Mouse (Mus musculus): ENCODE measurements at regions not wholly inside any gene's neighbourhood (a gene's known extent, or its start where the extent isn't known, plus 50 kb on each side); places are given as distances from the start of the nearest gene placed in this dataset.
"Not testable (repeated sequence)": the region's sequence is repeated elsewhere in the genome, so short reads cannot be mapped to it uniquely, and the experiment has no call there.

DNA sequence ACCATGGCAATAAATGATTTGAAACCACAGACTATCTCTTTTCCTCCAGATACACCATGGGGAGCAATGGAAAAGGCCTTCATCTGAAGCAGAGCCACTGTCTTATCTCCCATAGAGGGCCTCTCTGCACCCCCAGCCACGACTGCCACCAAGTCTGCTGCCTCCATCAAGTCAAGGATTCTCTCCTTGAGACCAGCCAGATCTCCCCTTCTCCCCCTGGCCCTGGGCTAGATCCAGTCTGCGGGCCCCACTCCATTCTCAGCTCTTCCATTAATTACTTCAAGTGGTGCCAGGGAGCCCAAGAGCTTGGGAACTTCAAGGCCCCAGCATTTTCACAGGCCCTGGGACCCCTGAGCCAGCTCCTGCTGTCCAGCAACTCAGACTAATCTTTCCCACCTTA lies 351.8 kb upstream of the Cypt12 start:
- H3K9me3 ChIP-seq: no peaks in the 10 kb centered on the region
- WGBS: 55% methylated on average over 2 of the region's 2 CpGs
- H3K36me3 ChIP-seq: no peaks in the 10 kb centered on the region

GRCm38 (mm10) chr3:17613486-17613885 lies 334.7 kb upstream of the Cypt12 start:
- no peak for DNase-seq (ENCODE audit: low spot score)

More for the DNA sequence above, 351.8 kb upstream of the Cypt12 start:
- Histone ChIP-seq H3K4me1 (no peaks in the 10 kb centered on the region), H3K27ac (no peak overlapping the region), H3K27me3 (ENCODE audit: insufficient read depth, poor library complexity, severe bottlenecking) (no peaks in the 10 kb centered on the region), H3K4me3 (no peak overlapping the region)
- DNase-seq (ENCODE audit: low spot score): peak; percentile 68

GRCm38 (mm10) chr3:17616439-17617070 lies 331.7 kb upstream of the Cypt12 start:
- Histone ChIP-seq H3K9me3 (no peaks in the 10 kb centered on the region), H3K27ac (no peak overlapping the region), H3K36me3 (no peaks in the 10 kb centered on the region), H3K27me3 (ENCODE audit: insufficient read depth, poor library complexity, severe bottlenecking) (no peaks in the 10 kb centered on the region), H3K4me3 (no peak overlapping the region), H3K4me1 (no peaks in the 10 kb centered on the region)
- WGBS: 72% methylated on average over 2 of the region's 2 CpGs
- no peak for DNase-seq (ENCODE audit: low spot score)

More at GRCm38 (mm10) chr3:17613486-17613885, 334.7 kb upstream of the Cypt12 start:
- H3K27ac ChIP-seq: no peak overlapping the region
- H3K4me3 ChIP-seq: no peak overlapping the region
- no peaks in the 10 kb centered on the region for H3K4me1 ChIP-seq
- H3K27me3 ChIP-seq (ENCODE audit: insufficient read depth, poor library complexity, severe bottlenecking): no peaks in the 10 kb centered on the region
- WGBS: 78% methylated on average over 1 of the region's 1 CpGs
- H3K36me3 ChIP-seq: no peaks in the 10 kb centered on the region
- H3K9me3 ChIP-seq: no peaks in the 10 kb centered on the region

DNA sequence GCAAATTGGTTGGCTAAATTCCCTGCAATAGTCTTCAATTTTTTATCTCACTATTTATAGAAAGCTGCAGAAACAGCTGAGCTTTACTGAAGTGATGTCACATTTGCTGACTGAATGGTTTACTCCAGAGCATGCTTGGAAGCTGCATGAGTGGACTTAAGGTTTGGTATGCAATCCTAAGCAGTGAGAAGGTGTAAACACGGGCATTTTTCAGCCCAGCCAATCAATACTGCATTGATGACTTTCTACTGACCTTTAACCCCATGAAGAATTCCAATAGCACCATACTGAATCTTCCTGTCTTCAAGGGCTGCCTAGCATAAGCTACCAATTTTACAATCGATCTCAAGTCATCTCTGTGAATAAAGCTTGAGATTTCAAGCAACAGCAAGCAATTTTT lies 328.7 kb upstream of the Cypt12 start:
- WGBS: 44% methylated on average over 2 of the region's 2 CpGs
- DNase-seq (ENCODE audit: low spot score): no peak

DNA sequence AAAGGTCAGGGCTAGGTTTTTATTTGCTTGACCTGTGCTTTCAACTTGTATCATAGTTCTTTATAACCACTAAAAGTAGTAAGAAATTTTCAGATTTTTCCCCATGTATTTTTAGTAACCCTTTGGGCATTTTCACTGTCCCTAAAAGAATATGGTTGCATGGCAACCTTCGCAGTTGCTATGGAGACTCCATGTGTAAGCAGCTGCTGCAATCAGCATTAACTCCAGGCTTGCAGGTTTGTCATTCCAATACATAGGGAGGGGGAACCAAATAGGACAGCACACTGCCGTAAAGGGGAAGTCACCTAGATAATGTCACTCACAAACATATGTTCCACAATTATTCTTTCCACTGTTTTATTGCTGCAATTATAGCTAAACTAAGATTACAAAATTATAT lies 328.3 kb upstream of the Cypt12 start:
- no peak overlapping the region for H3K27ac ChIP-seq
- 38% methylated on average over 2 of the region's 2 CpGs for WGBS
- no peaks in the 10 kb centered on the region for H3K27me3 ChIP-seq (ENCODE audit: insufficient read depth, poor library complexity, severe bottlenecking)
- no peak for DNase-seq (ENCODE audit: low spot score)
- H3K4me3 ChIP-seq: no peak overlapping the region
- no peaks in the 10 kb centered on the region for H3K36me3 ChIP-seq
- H3K4me1 ChIP-seq: no peaks in the 10 kb centered on the region
- no peaks in the 10 kb centered on the region for H3K9me3 ChIP-seq

More for the DNA sequence above, 328.7 kb upstream of the Cypt12 start:
- no peak overlapping the region for H3K27ac ChIP-seq
- H3K9me3 ChIP-seq: no peaks in the 10 kb centered on the region
- H3K36me3 ChIP-seq: no peaks in the 10 kb centered on the region
- H3K4me3 ChIP-seq: no peak overlapping the region
- no peaks in the 10 kb centered on the region for H3K4me1 ChIP-seq
- no peaks in the 10 kb centered on the region for H3K27me3 ChIP-seq (ENCODE audit: insufficient read depth, poor library complexity, severe bottlenecking)

DNA sequence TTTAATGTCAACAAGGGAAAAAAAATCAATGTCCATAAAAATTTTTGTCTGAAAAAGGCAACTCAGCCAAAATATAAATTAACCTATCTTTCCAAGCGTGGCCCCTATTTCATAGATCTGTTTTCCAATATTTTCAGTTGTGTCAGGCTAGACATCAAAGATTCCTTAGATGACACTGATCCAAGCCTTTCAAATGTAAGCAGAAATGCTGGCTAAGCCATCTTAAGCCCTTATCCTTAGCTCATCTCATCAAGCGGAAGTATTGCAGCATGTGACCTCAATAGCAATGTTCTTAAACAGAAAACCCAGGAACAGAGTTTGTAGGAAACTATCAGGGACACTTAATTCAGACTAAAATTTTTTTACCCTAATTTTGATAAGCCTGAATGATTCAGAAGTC lies 327.8 kb upstream of the Cypt12 start:
- Histone ChIP-seq H3K27ac (no peak overlapping the region), H3K36me3 (no peaks in the 10 kb centered on the region), H3K4me1 (no peaks in the 10 kb centered on the region), H3K27me3 (ENCODE audit: insufficient read depth, poor library complexity, severe bottlenecking) (no peaks in the 10 kb centered on the region), H3K4me3 (no peak overlapping the region), H3K9me3 (no peaks in the 10 kb centered on the region)
- 83% methylated on average over 2 of the region's 2 CpGs for WGBS
- DNase-seq (ENCODE audit: low spot score): no peak

DNA sequence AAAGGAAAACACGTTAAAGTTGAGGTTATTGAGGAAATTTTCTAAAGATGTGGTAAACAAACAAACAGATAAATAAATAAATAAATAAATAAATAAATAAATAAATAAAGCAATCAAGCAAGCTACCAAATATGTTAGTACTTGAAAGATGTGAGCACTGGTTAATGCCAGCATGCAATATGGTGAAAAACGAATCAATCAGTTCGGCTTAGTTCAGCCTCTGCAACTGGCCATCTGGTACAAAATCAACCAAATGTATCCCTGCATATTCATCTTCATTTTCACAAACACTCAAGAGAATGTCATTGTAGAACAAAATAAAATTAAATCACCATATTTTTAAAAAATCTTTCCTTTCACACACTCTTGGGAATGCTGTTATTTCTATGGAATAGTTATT lies 315.7 kb upstream of the Cypt12 start:
- H3K4me3 ChIP-seq: no peak overlapping the region
- no peaks in the 10 kb centered on the region for H3K36me3 ChIP-seq
- no peak overlapping the region for H3K27ac ChIP-seq
- no peaks in the 10 kb centered on the region for H3K27me3 ChIP-seq (ENCODE audit: insufficient read depth, poor library complexity, severe bottlenecking)
- H3K9me3 ChIP-seq: no peaks in the 10 kb centered on the region
- WGBS: 86% methylated on average over 3 of the region's 3 CpGs
- no peaks in the 10 kb centered on the region for H3K4me1 ChIP-seq
- DNase-seq (ENCODE audit: low spot score): no peak

DNA sequence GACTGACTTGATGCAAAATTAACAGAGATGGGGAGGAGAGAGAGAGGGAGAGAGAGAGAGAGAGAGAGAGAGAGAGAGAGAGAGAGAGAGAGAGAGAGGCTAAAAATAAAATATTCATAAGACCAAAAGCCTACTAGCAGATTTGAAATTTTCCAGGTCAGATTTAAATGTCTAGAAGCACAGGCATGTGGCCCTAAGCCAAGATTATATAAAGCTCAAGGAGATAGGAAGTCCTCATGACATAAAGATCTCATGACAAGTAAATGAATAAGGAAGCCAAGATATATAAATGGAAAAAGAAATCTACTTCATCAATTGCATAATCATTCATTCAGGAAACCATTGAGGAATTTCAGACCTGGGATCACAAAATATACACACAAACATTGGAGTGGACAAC lies 311.9 kb upstream of the Cypt12 start:
- Histone ChIP-seq H3K27ac (no peak overlapping the region), H3K4me3 (no peak overlapping the region), H3K9me3 (no peaks in the 10 kb centered on the region), H3K27me3 (ENCODE audit: insufficient read depth, poor library complexity, severe bottlenecking) (no peaks in the 10 kb centered on the region), H3K36me3 (no peaks in the 10 kb centered on the region), H3K4me1 (no peaks in the 10 kb centered on the region)
- DNase-seq (ENCODE audit: low spot score): no peak

DNA sequence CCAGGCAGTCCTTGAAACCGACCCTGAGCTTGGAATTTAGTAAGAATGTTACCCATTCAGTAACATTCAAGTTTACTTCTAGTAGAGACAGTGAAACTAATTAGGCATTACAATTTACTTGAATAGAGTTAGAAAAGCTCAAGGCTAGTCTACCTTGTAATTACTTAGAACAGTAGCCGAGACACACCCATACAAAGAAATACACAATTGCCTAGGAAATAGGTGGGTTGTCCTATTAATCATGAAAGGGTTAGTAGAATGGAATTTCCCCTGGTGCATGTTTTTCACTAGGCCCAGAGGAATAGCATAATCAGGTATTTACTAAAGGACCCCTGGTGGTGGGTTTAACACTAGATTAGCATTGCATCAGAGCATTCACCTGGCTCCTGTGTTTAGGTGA lies 288.2 kb upstream of the Cypt12 start:
- H3K9me3 ChIP-seq; H3K36me3 ChIP-seq; H3K4me1 ChIP-seq; H3K27ac ChIP-seq; DNase-seq (ENCODE audit: low spot score); H3K27me3 ChIP-seq (ENCODE audit: insufficient read depth, poor library complexity, severe bottlenecking); H3K4me3 ChIP-seq: not testable (repeated sequence)
- 80% methylated on average over 2 of the region's 2 CpGs for WGBS

DNA sequence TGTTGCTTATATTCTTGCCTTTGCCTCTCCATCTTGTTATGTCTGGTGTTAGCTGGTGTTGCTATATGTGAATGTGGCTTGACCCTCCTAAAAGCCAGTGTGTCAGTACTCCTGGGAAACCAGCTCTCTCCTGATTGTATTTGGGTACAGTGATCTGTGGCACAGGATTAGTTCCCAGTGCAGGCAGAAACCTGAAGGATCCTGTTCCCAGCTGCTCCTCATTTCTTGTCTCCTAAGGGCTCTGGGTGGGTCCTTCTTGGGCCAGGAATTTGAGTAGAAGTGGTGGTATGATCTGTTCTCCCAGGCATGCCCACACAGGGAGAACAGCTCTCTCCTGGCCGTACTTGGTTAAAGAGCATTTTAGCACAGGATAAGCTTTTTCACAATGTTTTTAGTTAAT lies 286.2 kb upstream of the Cypt12 start:
- Histone ChIP-seq H3K4me1 (no peaks in the 10 kb centered on the region), H3K27ac (no peak overlapping the region), H3K36me3 (no peaks in the 10 kb centered on the region), H3K9me3 (no peaks in the 10 kb centered on the region), H3K27me3 (ENCODE audit: insufficient read depth, poor library complexity, severe bottlenecking) (no peaks in the 10 kb centered on the region), H3K4me3 (no peak overlapping the region)
- DNase-seq (ENCODE audit: low spot score): no peak
- 86% methylated on average over 1 of the region's 1 CpGs for WGBS

- no peaks in the 10 kb centered on the region for H3K36me3 ChIP-seq
- no peak overlapping the region for H3K4me3 ChIP-seq
- no peak for DNase-seq (ENCODE audit: low spot score)
- H3K27ac ChIP-seq: no peak overlapping the region
- no peaks in the 10 kb centered on the region for H3K9me3 ChIP-seq
- WGBS: 74% methylated on average over 1 of the region's 1 CpGs
- H3K27me3 ChIP-seq (ENCODE audit: insufficient read depth, poor library complexity, severe bottlenecking): no peaks in the 10 kb centered on the region
- no peaks in the 10 kb centered on the region for H3K4me1 ChIP-seq
Measured at GRCm38 (mm10) chr3:17667016-17667415, 281.2 kb upstream of the Cypt12 start.

DNA sequence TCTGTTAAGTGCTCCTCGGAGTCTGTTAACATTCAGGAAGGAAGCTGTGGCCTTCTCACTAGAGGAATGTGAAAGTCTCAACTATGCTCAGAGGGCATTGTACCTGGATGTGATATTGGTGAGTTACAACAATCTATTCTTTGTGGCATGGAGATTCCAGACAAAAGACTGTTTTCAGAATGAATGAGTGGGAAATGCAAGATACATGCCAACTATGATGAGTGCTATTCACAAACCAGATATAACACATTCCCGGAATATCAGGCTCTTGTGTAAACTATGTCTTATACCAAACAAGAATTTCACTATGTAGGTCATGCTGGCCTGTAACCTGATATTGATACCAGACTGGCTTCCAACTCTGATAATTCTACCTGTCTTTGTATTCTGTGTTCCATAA lies 279.4 kb upstream of the Cypt12 start:
- H3K4me1 ChIP-seq: no peaks in the 10 kb centered on the region
- no peaks in the 10 kb centered on the region for H3K36me3 ChIP-seq
- H3K27ac ChIP-seq: no peak overlapping the region
- H3K4me3 ChIP-seq: no peak overlapping the region
- WGBS: 77% methylated on average over 2 of the region's 2 CpGs
- no peak for DNase-seq (ENCODE audit: low spot score)
- H3K27me3 ChIP-seq (ENCODE audit: insufficient read depth, poor library complexity, severe bottlenecking): no peaks in the 10 kb centered on the region
- no peaks in the 10 kb centered on the region for H3K9me3 ChIP-seq
